Mouse (Mus musculus): ENCODE data around the gene Nhlrc4. TPM values are rescaled to one million over a fixed set of nuclear protein-coding genes. Genes with fewer than 3 reads are reported as not detected.

Gene Nhlrc4
- total RNA-seq (2021) = under 1 TPM in 1 of 2 experiments, not detected in 1; 0.19 TPM

GRCm38 (mm10) chr17:25944366-25945163, at the start of gene Nhlrc4, which contains the start of gene Pigq:
TSS of gene Nhlrc4 (minus strand) at chr17:25944961.
TSS of gene Pigq (minus strand) at chr17:25944936.
- DNase-seq = no peak
- intact Hi-C loops (cut with DNase I) = loop anchor here (5.0 kb wide), 2 partner anchors 38 to 682 kb away; no protein-coding TSS in a partner anchor

- DNase-seq = no peak
- intact Hi-C loops (cut with DNase I) = no loop called here
Observed at GRCm38 (mm10) chr17:25993489-25993888, 48.7 kb upstream of the Nhlrc4 start.

- intact Hi-C loops (cut with DNase I) = no loop called here
- no peak for DNase-seq
Observed at GRCm38 (mm10) chr17:25992274-25992673, 47.5 kb upstream of the Nhlrc4 start.

- no peak for DNase-seq
- intact Hi-C loops (cut with DNase I) = no loop called here
Observed at GRCm38 (mm10) chr17:25990331-25990730, 45.6 kb upstream of the Nhlrc4 start.

GRCm38 (mm10) chr17:25985306-25986294, 40.8 kb upstream of the Nhlrc4 start, which contains the start of gene Capn15:
TSS of gene Capn15 (minus strand) at chr17:25985796.
- intact Hi-C loops (cut with DNase I) = loop anchor here (2.0 kb wide), 1 partner anchor 91 kb away; no protein-coding TSS in a partner anchor
- peak; percentile 91 to 92 for DNase-seq

- intact Hi-C loops (cut with DNase I) = loop anchor here (2.0 to 5.0 kb wide), 2 partner anchors 42 to 90 kb away; partner anchors contain the start of genes Nhlrc4 and Pigq
- DNase-seq = no peak
Observed at GRCm38 (mm10) chr17:25984556-25985305, 40.0 kb upstream of the Nhlrc4 start.

- no peak for DNase-seq
- intact Hi-C loops (cut with DNase I) = loop anchor here (2.0 to 5.0 kb wide), 2 partner anchors 42 to 89 kb away; partner anchors contain the start of genes Nhlrc4 and Pigq
Observed at GRCm38 (mm10) chr17:25984066-25984465, 39.3 kb upstream of the Nhlrc4 start.

- DNase-seq = no peak
- intact Hi-C loops (cut with DNase I) = loop anchor here (5.0 kb wide), 1 partner anchor 41 kb away; the partner anchor contains the start of genes Nhlrc4 and Pigq
Observed at GRCm38 (mm10) chr17:25982913-25983312, 38.2 kb upstream of the Nhlrc4 start.

- intact Hi-C loops (cut with DNase I) = loop anchor here (5.0 kb wide), 1 partner anchor 39 kb away; the partner anchor contains the start of genes Nhlrc4 and Pigq
- DNase-seq = peak; percentile 39 to 44
Observed at GRCm38 (mm10) chr17:25980854-25981253, 36.1 kb upstream of the Nhlrc4 start.

- no peak for DNase-seq
- intact Hi-C loops (cut with DNase I) = loop anchor here (5.0 kb wide), 1 partner anchor 38 kb away; the partner anchor contains the start of genes Nhlrc4 and Pigq
Observed at GRCm38 (mm10) chr17:25979829-25980738, 35.3 kb upstream of the Nhlrc4 start.

GRCm38 (mm10) chr17:25970954-25971707, 26.4 kb upstream of the Nhlrc4 start:
- intact Hi-C loops (cut with DNase I) = no loop called here
- DNase-seq = no peak

- no peak for DNase-seq
- intact Hi-C loops (cut with DNase I) = no loop called here
Observed at GRCm38 (mm10) chr17:25970448-25970847, 25.7 kb upstream of the Nhlrc4 start.

GRCm38 (mm10) chr17:25968176-25968575, 23.4 kb upstream of the Nhlrc4 start:
- intact Hi-C loops (cut with DNase I) = no loop called here
- DNase-seq = no peak

- intact Hi-C loops (cut with DNase I) = no loop called here
- DNase-seq = no peak
Observed at GRCm38 (mm10) chr17:25967652-25968051, 22.9 kb upstream of the Nhlrc4 start.

GRCm38 (mm10) chr17:25964271-25964670, 19.5 kb upstream of the Nhlrc4 start:
- intact Hi-C loops (cut with DNase I) = no loop called here
- no peak for DNase-seq

GRCm38 (mm10) chr17:25962413-25962905, 17.7 kb upstream of the Nhlrc4 start:
- DNase-seq = no peak
- intact Hi-C loops (cut with DNase I) = no loop called here

- intact Hi-C loops (cut with DNase I) = no loop called here
- no peak for DNase-seq
Observed at GRCm38 (mm10) chr17:25961566-25961965, 16.8 kb upstream of the Nhlrc4 start.

Data from heart, postnatal 36 days (tissue).